8 mouse cellular contexts compared by ENCODE assay signal in the genomic region with DNA sequence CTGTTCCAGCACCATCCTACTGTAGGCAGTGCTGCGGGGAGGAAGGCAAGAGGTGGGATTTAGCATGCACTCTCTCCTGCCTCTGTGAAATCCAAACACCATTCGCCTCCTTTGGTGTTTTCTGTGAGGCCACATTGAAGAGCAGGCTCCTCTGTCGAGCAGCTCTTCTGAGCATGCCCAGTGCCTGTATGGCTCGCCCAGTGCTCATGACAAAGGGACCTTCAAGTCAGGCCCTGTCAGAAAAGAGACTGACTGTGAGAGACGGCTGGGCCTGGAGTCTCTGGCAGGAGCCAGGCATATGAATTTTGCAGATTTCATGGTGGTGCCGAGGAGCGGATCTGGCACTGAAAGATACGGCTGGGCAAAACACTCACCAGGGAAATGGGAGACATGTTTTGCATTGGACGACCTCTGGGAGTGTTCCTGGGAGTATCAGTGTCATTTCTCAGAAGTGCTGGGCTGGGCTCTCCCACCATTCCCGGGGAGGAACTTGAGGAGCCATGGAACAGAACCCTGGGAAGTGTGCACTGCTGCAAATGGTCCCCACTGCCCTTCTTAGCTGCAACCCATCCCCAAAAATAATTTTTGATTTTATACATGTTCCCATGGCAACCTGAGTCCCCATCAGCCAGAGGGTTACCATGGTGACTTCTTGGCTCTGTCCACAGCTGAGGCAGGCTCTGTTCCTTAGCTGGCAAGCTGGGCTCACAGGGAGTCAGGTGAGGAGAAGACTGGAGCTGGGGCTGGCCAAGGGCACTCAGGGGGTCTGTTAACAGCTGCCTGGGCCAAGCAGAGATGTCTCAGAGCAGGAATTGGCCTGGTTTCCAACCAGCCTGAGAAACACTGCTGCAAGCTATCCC. TPM values are rescaled to one million over a fixed set of nuclear protein-coding genes. Genes with fewer than 3 reads are reported as not detected.
DNase-seq lines count a peak whose midpoint lies in the region; ATAC-seq and TF ChIP-seq lines count a peak whose summit lies in the region.

No protein-coding gene starts in this region.

- H3K36me3 ChIP-seq in ES-E14 (ENCODE audit: control insufficient read depth, insufficient read depth, low read length, poor library complexity, severe bottlenecking), result no peaks in the 10 kb centered on the region
- H3K36me3 ChIP-seq in hindbrain, embryonic 11.5 days (ENCODE audit: control insufficient read depth, insufficient read depth, low read length), result no peaks in the 10 kb centered on the region
- no peaks in the 10 kb centered on the region for H3K36me3 ChIP-seq in midbrain, embryonic 14.5 days (ENCODE audit: control insufficient read depth, insufficient read depth, low read length)

- H3K9ac ChIP-seq in ES-E14 (ENCODE audit: insufficient read depth, low read depth, low read length, poor library complexity, severe bottlenecking), result no peak overlapping the region
- no peak overlapping the region for H3K9ac ChIP-seq in hindbrain, embryonic 11.5 days (ENCODE audit: low read depth, low read length)
- H3K9ac ChIP-seq in midbrain, embryonic 14.5 days (replicated peaks; ENCODE audit: low read length), result peak overlapping the region; percentile 23; the same call in 1 of the 2 replicates

- H3K4me1 ChIP-seq in ES-E14 (ENCODE audit: control insufficient read depth in 2 of 2, insufficient read depth in 2 of 2, low read length in 2 of 2, poor library complexity in 1 of 2), result peaks cover 5 to 24% of the 10 kb centered on the region in 2 experiments
- H3K4me1 ChIP-seq in hindbrain, embryonic 11.5 days (replicated peaks; ENCODE audit: control insufficient read depth, insufficient read depth, low read length), result peaks cover 18% of the 10 kb centered on the region
- peaks cover 48% of the 10 kb centered on the region for H3K4me1 ChIP-seq in midbrain, embryonic 14.5 days (ENCODE audit: control insufficient read depth, insufficient read depth, low read length)

- H3K27ac ChIP-seq in ES-E14 (ENCODE audit: insufficient read depth, low read depth, low read length, poor library complexity, severe bottlenecking), result 0 out of 2 replicates have a peak overlapping the region, but pooled peaks have one; percentile 1
- H3K27ac ChIP-seq in hindbrain, embryonic 11.5 days (ENCODE audit: low read depth, low read length), result peak overlapping the region; percentile 77
- peak overlapping the region; percentile 86 for H3K27ac ChIP-seq in midbrain, embryonic 14.5 days (replicated peaks; ENCODE audit: low read depth, low read length)

- DNase-seq in frontal cortex, postnatal 10 days (ENCODE audit: low spot score in 2 of 2), result peak; percentile 58 to 72
- no peak for DNase-seq in frontal cortex, postnatal 14 days (ENCODE audit: low spot score in 2 of 2)
- no peak for DNase-seq in ES-E14 (ENCODE audit: low read depth, low spot score)
- DNase-seq in hindbrain, embryonic 11.5 days (ENCODE audit: low spot score), result peak; percentile 49
- peak; percentile 77 for DNase-seq in midbrain, embryonic 14.5 days
- no peak for DNase-seq in heart, adult 18-20 months
- DNase-seq in ovary, postnatal 14 days (ENCODE audit: low spot score), result no peak
- DNase-seq in c-Kit-positive CD71-positive TER-119-positive erythroid progenitor cells, embryonic 14.5 days (ENCODE audit: low spot score), result no peak

- H3K4me3 ChIP-seq in ES-E14 (ENCODE audit: insufficient read depth in 1 of 2, low read depth in 1 of 2, low read length in 2 of 2, poor library complexity in 1 of 2, severe bottlenecking in 1 of 2), result no peak overlapping the region
- H3K4me3 ChIP-seq in hindbrain, embryonic 11.5 days (ENCODE audit: low read depth, low read length), result no peak overlapping the region
- H3K4me3 ChIP-seq in midbrain, embryonic 14.5 days (replicated peaks; ENCODE audit: low read depth, low read length), result no peak overlapping the region

- in situ Hi-C loops in ES-E14 (cut with MboI; ENCODE audit: low sequenced_read_pairs in 2 of 2, unreplicated experiment in 2 of 2), result no loop called here

- ATAC-seq in hindbrain, embryonic 11.5 days (ENCODE audit: low FRiP score), result peak; percentile 62
- peak; percentile 76 for ATAC-seq in midbrain, embryonic 14.5 days (ENCODE audit: low FRiP score, low TSS enrichment)

- H3K27me3 ChIP-seq in hindbrain, embryonic 11.5 days (ENCODE audit: control insufficient read depth, insufficient read depth, low read length), result no peaks in the 10 kb centered on the region
- H3K27me3 ChIP-seq in midbrain, embryonic 14.5 days (ENCODE audit: control insufficient read depth, insufficient read depth, low read length), result no peaks in the 10 kb centered on the region

- H3K4me2 ChIP-seq in hindbrain, embryonic 11.5 days (replicated peaks; ENCODE audit: low read depth, low read length), result no peak overlapping the region
- H3K4me2 ChIP-seq in midbrain, embryonic 14.5 days (ENCODE audit: low read length), result peak overlapping the region; percentile 25

- WGBS in hindbrain, embryonic 11.5 days, result 37% methylated on average over 10 of the region's 10 CpGs
- WGBS in midbrain, embryonic 14.5 days, result 18% methylated on average over 10 of the region's 10 CpGs

- no peaks in the 10 kb centered on the region for H3K9me3 ChIP-seq in ES-E14 (ENCODE audit: control insufficient read depth, insufficient read depth, low read depth, low read length)
- no peaks in the 10 kb centered on the region for H3K9me3 ChIP-seq in hindbrain, embryonic 11.5 days (ENCODE audit: control insufficient read depth, low read length)
- H3K9me3 ChIP-seq in midbrain, embryonic 14.5 days (ENCODE audit: control insufficient read depth, low read length), result no peaks in the 10 kb centered on the region

TF ChIP-seq in ES-E14, 5 proteins besides CTCF, POLR2A, EP300 and RAD21:
- TF ChIP-seq ZNF384 (IDR thresholded peaks at IDR 0.05; ENCODE audit: low read depth, low read length) (no peak), CHD2 (IDR thresholded peaks at IDR 0.05; ENCODE audit: low read depth, low read length) (no peak), HCFC1 (IDR thresholded peaks at IDR 0.05; ENCODE audit: borderline replicate concordance, insufficient read depth, low read length) (no peak), ZC3H11A (IDR thresholded peaks at IDR 0.05; ENCODE audit: borderline replicate concordance, low read depth, low read length) (no peak), MAFK (IDR thresholded peaks at IDR 0.05; ENCODE audit: insufficient read depth, low read depth, low read length) (no peak)
TF ChIP-seq in ES-E14: peak in this region for 0.

RNA-seq across cellular contexts. Expression of gene Nav1, which starts 42.2 kb away (rescaled TPM):
- total RNA-seq in ES-E14 (2012; rRNA removed), result 10.4 and 11.4 TPM in 2 replicates
- polyA plus RNA-seq in hindbrain, embryonic 11.5 days (2014; fragmentation: Nextera tagmentation; extraction: Ambion mirVana), result 16.9 and 21.0 TPM in 2 replicates
- polyA plus RNA-seq in midbrain, embryonic 14.5 days (2014; fragmentation: Nextera tagmentation; extraction: Ambion mirVana), result 48.2 and 56.3 TPM in 2 replicates
- 10 to 100 TPM; 16.3 to 16.7 TPM for total RNA-seq in heart, adult 18-20 months (2021)

Comparison
In these comparisons a context has a peak if more than half of its experiments do, and no peak if none do; other contexts are left out.
1. DNase-seq: peak in frontal cortex, postnatal 10 days (2 of 2), hindbrain, embryonic 11.5 days (single experiment) and midbrain, embryonic 14.5 days (single experiment); none in frontal cortex, postnatal 14 days (0 of 2), ES-E14 (single experiment), heart, adult 18-20 months (0 of 2), ovary, postnatal 14 days (single experiment) and c-Kit-positive CD71-positive TER-119-positive erythroid progenitor cells, embryonic 14.5 days (single experiment).
2. H3K27ac ChIP-seq: peak in every context shown above with its lines; median percentile 86 in midbrain, embryonic 14.5 days; 77 in hindbrain, embryonic 11.5 days; 1 in ES-E14.